10 mouse cellular contexts compared by ENCODE assay signal in genomic region chr12:76197071-76197470, GRCm38 (mm10). TPM values are rescaled to one million over a fixed set of nuclear protein-coding genes. Genes with fewer than 3 reads are reported as not detected.
A peak's percentile ranks its signal among the peaks of the same experiment; 100 is the strongest.
DNase-seq lines count a peak whose midpoint lies in the region; ATAC-seq and TF ChIP-seq lines count a peak whose summit lies in the region.
"Had no signal": no experiment of that assay in that cellular context is flagged by ENCODE, and none has a peak within 500 bp of the region (broad histone marks: within the 10 kb centered on the region; RNA-seq: fewer than 3 reads in every experiment).

No protein-coding gene starts in this region.

- no peaks in the 10 kb centered on the region for H3K27me3 ChIP-seq in heart, embryonic 14.5 days (ENCODE audit: control insufficient read depth, insufficient read depth, low read length)
- no peaks in the 10 kb centered on the region for H3K27me3 ChIP-seq in embryonic facial prominence, embryonic 11.5 days (ENCODE audit: control insufficient read depth, insufficient read depth, low read length)
- peaks cover 23% of the 10 kb centered on the region for H3K27me3 ChIP-seq in hindbrain, embryonic 10.5 days (ENCODE audit: insufficient read depth, poor library complexity, severe bottlenecking)
- H3K27me3 ChIP-seq in liver, embryonic 14.5 days (ENCODE audit: control insufficient read depth, insufficient read depth, low read length): no peaks in the 10 kb centered on the region

- ATAC-seq in heart, embryonic 14.5 days (ENCODE audit: insufficient number of reproducible peaks, insufficient read depth, low FRiP score, low read depth): no peak
- ATAC-seq in embryonic facial prominence, embryonic 11.5 days (replicated peaks; ENCODE audit: insufficient number of reproducible peaks, low FRiP score, low TSS enrichment, low read depth): 0 out of 2 replicates have a peak, but pooled peaks have one; percentile 57
- ATAC-seq in liver, embryonic 14.5 days (ENCODE audit: insufficient read depth): no peak
- no peak for ATAC-seq in monocyte, adult 5-6 weeks (replicated peaks; ENCODE audit: insufficient number of reproducible peaks, low FRiP score, low TSS enrichment, poor library complexity, severe bottlenecking)

- no peaks in the 10 kb centered on the region for H3K36me3 ChIP-seq in heart, embryonic 14.5 days (ENCODE audit: control insufficient read depth, insufficient read depth, low read length)
- no peaks in the 10 kb centered on the region for H3K36me3 ChIP-seq in embryonic facial prominence, embryonic 11.5 days (replicated peaks; ENCODE audit: control insufficient read depth, insufficient read depth, low read depth, low read length)
- H3K36me3 ChIP-seq in hindbrain, embryonic 10.5 days: no peaks in the 10 kb centered on the region
- H3K36me3 ChIP-seq in liver, embryonic 14.5 days (replicated peaks; ENCODE audit: control insufficient read depth, insufficient read depth, low read depth): no peaks in the 10 kb centered on the region

- WGBS in heart, embryonic 14.5 days: 36% methylated on average over 8 of the region's 8 CpGs
- 43% methylated on average over 8 of the region's 8 CpGs for WGBS in embryonic facial prominence, embryonic 11.5 days
- WGBS in hindbrain, embryonic 10.5 days: 38% methylated on average over 8 of the region's 8 CpGs
- 41% methylated on average over 8 of the region's 8 CpGs for WGBS in liver, embryonic 14.5 days (ENCODE audit: insufficient replicate concordance)

- peak overlapping the region; percentile 27; the same call in 1 of the 2 replicates for H3K9ac ChIP-seq in heart, embryonic 14.5 days (ENCODE audit: low read length)
- H3K9ac ChIP-seq in embryonic facial prominence, embryonic 11.5 days (replicated peaks; ENCODE audit: low read length): peak overlapping the region; percentile 55
- no peak overlapping the region for H3K9ac ChIP-seq in liver, embryonic 14.5 days (replicated peaks)

- no peak for TF ChIP-seq EP300 in liver, embryonic 14.5 days (IDR thresholded peaks at IDR 0.05; ENCODE audit: low read depth)

- peak overlapping the region; percentile 96 for H3K4me2 ChIP-seq in heart, embryonic 14.5 days (ENCODE audit: low read length)
- peak overlapping the region; percentile 62; the same call in 1 of the 2 replicates for H3K4me2 ChIP-seq in embryonic facial prominence, embryonic 11.5 days (ENCODE audit: low read depth, low read length)
- H3K4me2 ChIP-seq in liver, embryonic 14.5 days (ENCODE audit: low read depth): peak overlapping the region; percentile 78

- H3K4me3 ChIP-seq in heart, embryonic 14.5 days (ENCODE audit: control insufficient read depth in 1 of 2, insufficient read depth in 1 of 2, low read depth in 1 of 2, low read length in 2 of 2): peak overlapping the region; percentile 31 to 41
- no peak overlapping the region for H3K4me3 ChIP-seq in embryonic facial prominence, embryonic 11.5 days (ENCODE audit: low read depth, low read length)
- peak overlapping the region; percentile 53 for H3K4me3 ChIP-seq in hindbrain, embryonic 10.5 days
- no peak overlapping the region for H3K4me3 ChIP-seq in liver, embryonic 14.5 days (ENCODE audit: insufficient read depth in 1 of 2, low read depth in 2 of 2, low read length in 2 of 2)

- peaks cover 4 to 6% of the 10 kb centered on the region in 2 experiments; a peak in 2 of 4 replicates for H3K4me1 ChIP-seq in heart, embryonic 14.5 days (ENCODE audit: control insufficient read depth in 2 of 2, insufficient read depth in 2 of 2, low read length in 2 of 2)
- H3K4me1 ChIP-seq in embryonic facial prominence, embryonic 11.5 days (ENCODE audit: control insufficient read depth, insufficient read depth, low read length): no peaks in the 10 kb centered on the region
- peaks cover 18% of the 10 kb centered on the region for H3K4me1 ChIP-seq in hindbrain, embryonic 10.5 days (replicated peaks)
- H3K4me1 ChIP-seq in liver, embryonic 14.5 days (replicated peaks; ENCODE audit: control insufficient read depth in 2 of 2, insufficient read depth in 2 of 2, low read length in 1 of 2): peaks cover 9 to 10% of the 10 kb centered on the region in 2 experiments

- H3K9me3 ChIP-seq in heart, embryonic 14.5 days (ENCODE audit: control insufficient read depth, low read length): no peaks in the 10 kb centered on the region
- no peaks in the 10 kb centered on the region for H3K9me3 ChIP-seq in embryonic facial prominence, embryonic 11.5 days (replicated peaks; ENCODE audit: control insufficient read depth, low read length)
- H3K9me3 ChIP-seq in hindbrain, embryonic 10.5 days: no peaks in the 10 kb centered on the region
- no peaks in the 10 kb centered on the region for H3K9me3 ChIP-seq in liver, embryonic 14.5 days (ENCODE audit: control insufficient read depth, low read length)

- DNase-seq in heart, postnatal 4 days: no peak
- no peak for DNase-seq in embryonic facial prominence, embryonic 11.5 days (ENCODE audit: low spot score)
- DNase-seq in hindbrain, embryonic 10.5 days (ENCODE audit: low spot score): peak; percentile 29
- no peak for DNase-seq in liver, embryonic 14.5 days (ENCODE audit: low read depth in 3 of 3, low spot score in 3 of 3)
- no peak for DNase-seq in spleen, adult 18-20 months
- DNase-seq in left cerebral cortex, adult 9 months (ENCODE audit: low spot score in 2 of 2): no peak

- H3K27ac ChIP-seq in heart, embryonic 14.5 days (replicated peaks in 1 of 2; ENCODE audit: control insufficient read depth in 1 of 2, insufficient read depth in 1 of 2, low read depth in 2 of 2, low read length in 2 of 2): no peak overlapping the region
- no peak overlapping the region for H3K27ac ChIP-seq in embryonic facial prominence, embryonic 11.5 days (replicated peaks; ENCODE audit: low read depth, low read length)
- peak overlapping the region; percentile 76; the same call in 1 of the 2 replicates for H3K27ac ChIP-seq in hindbrain, embryonic 10.5 days
- no peak overlapping the region for H3K27ac ChIP-seq in liver, embryonic 14.5 days

- TF ChIP-seq CTCF in liver, embryonic 14.5 days (IDR thresholded peaks at IDR 0.05; ENCODE audit: low read depth): no peak

RNA-seq across cellular contexts. Expression of gene Esr2, which starts 20.0 kb away (rescaled TPM):
- polyA plus RNA-seq in heart, embryonic 14.5 days (2014; fragmentation: Nextera tagmentation; extraction: Ambion mirVana): 0.32 and 0.42 TPM in 2 replicates
- total RNA-seq in heart, postnatal 4 days (2021): under 1 TPM; 0.12 to 0.23 TPM
- 0.47 and 0.62 TPM in 2 replicates for polyA plus RNA-seq in embryonic facial prominence, embryonic 11.5 days (2014; fragmentation: Nextera tagmentation; extraction: Ambion mirVana)
- polyA plus RNA-seq in hindbrain, embryonic 10.5 days (2016; fragmentation: Nextera tagmentation; extraction: Ambion mirVana): 0.07 and 0.24 TPM in 2 replicates
- 0.01 TPM in 1 of 2 replicates, not detected in the other for polyA plus RNA-seq in liver, embryonic 14.5 days (2012; rRNA removed)
- polyA plus RNA-seq in liver, embryonic 14.5 days (2014; fragmentation: Nextera tagmentation; extraction: Ambion mirVana): not detected in 2 replicates
- not detected in 3 replicates for total RNA-seq in monocyte, adult 5-6 weeks (2017)
- total RNA-seq: adrenal gland, adult 2 months had no signal
- polyA plus RNA-seq: adrenal gland, adult 2 months had no signal

RNA-seq across cellular contexts. Expression of gene Tex21, which starts 49.5 kb away (rescaled TPM):
- 0.22 and 0.28 TPM in 2 replicates for polyA plus RNA-seq in heart, embryonic 14.5 days (2014; fragmentation: Nextera tagmentation; extraction: Ambion mirVana)
- total RNA-seq in heart, postnatal 4 days (2021): not detected
- not detected in 2 replicates for polyA plus RNA-seq in embryonic facial prominence, embryonic 11.5 days (2014; fragmentation: Nextera tagmentation; extraction: Ambion mirVana)
- polyA plus RNA-seq in hindbrain, embryonic 10.5 days (2016; fragmentation: Nextera tagmentation; extraction: Ambion mirVana): not detected in 2 replicates
- 0.04 TPM in 1 of 2 replicates, not detected in the other for polyA plus RNA-seq in liver, embryonic 14.5 days (2012; rRNA removed)
- polyA plus RNA-seq in liver, embryonic 14.5 days (2014; fragmentation: Nextera tagmentation; extraction: Ambion mirVana): 0.14 TPM in 1 of 2 replicates, not detected in the other
- 1.3 TPM in 1 of 3 replicates, not detected in the others for total RNA-seq in monocyte, adult 5-6 weeks (2017)
- total RNA-seq: adrenal gland, adult 2 months had no signal
- polyA plus RNA-seq: adrenal gland, adult 2 months; cortical plate, adult 2 months had no signal

RNA-seq across cellular contexts. Expression of gene Mthfd1, which starts 58.0 kb away (rescaled TPM):
- polyA plus RNA-seq in heart, embryonic 14.5 days (2014; fragmentation: Nextera tagmentation; extraction: Ambion mirVana): 37.2 and 37.3 TPM in 2 replicates
- total RNA-seq in heart, postnatal 4 days (2021): 10 to 100 TPM; 35.0 to 37.4 TPM
- 85.5 and 85.8 TPM in 2 replicates for polyA plus RNA-seq in embryonic facial prominence, embryonic 11.5 days (2014; fragmentation: Nextera tagmentation; extraction: Ambion mirVana)
- polyA plus RNA-seq in hindbrain, embryonic 10.5 days (2016; fragmentation: Nextera tagmentation; extraction: Ambion mirVana): 62.5 and 85.6 TPM in 2 replicates
- polyA plus RNA-seq in liver, embryonic 14.5 days (2012; rRNA removed): 37.5 and 58.5 TPM in 2 replicates
- polyA plus RNA-seq in liver, embryonic 14.5 days (2014; fragmentation: Nextera tagmentation; extraction: Ambion mirVana): 83.5 and 92.8 TPM in 2 replicates
- 16.1 to 31.0 TPM (median 19.5 TPM) in 3 replicates for total RNA-seq in monocyte, adult 5-6 weeks (2017)

Comparison
In these comparisons a context has a peak if more than half of its experiments do, and no peak if none do; other contexts are left out.
1. H3K4me3 ChIP-seq: peak in heart, embryonic 14.5 days (2 of 2) and hindbrain, embryonic 10.5 days (single experiment); none in embryonic facial prominence, embryonic 11.5 days (single experiment) and liver, embryonic 14.5 days (0 of 2).
2. Peak in every context shown above with its lines, with median percentiles within 50 percentile points of each other: H3K4me2 ChIP-seq.